Mouse (Mus musculus): Measurements from ENCODE around the gene Phlda1.
A peak's percentile ranks its signal among the peaks of the same experiment; 100 is the strongest.
"Not testable (repeated sequence)": the region's sequence is repeated elsewhere in the genome, so short reads cannot be mapped to it uniquely, and the experiment has no call there.

The Phlda1 gene

DNA sequence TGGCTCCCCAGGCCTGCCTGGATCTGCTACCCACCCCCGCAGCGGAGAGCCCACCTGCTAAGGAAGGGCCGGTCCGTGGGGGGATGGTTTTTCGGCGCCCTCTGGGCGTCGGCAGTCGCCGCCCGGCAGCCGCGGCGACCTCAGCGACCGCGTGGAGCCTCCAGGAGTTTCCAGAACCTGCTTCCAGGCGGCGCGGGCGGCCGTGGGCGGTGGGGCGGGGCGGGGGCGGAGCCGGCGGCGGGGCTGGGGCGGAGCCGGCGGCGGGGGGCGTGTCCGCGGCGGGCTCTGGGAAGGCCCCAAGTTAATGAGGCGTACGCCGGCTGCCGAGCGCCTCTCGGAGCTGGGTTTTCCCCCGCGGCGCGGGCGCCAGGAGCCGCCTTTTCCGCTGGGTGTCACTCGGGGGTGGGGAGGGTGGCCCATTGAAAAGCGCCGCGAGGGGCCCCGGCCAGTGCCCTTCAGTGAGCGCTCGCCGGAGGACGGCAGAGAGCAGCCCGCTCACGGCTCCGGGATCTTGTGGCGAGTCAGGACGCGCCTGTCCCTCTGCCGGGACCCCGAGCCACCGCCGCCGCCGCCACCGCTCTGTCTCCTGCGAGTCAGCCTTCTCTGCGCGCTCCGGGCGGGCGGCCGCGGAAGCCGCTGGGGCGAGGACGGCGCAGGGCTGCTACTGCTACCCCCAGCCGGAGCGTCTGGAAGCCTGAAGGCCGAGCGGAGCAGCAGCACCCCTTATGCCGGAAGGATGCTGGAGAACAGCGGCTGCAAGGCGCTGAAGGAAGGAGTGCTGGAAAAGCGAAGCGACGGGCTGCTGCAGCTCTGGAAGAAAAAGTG, at the start of gene Phlda1:
Phlda1 (plus strand) TSS at position 186 of the 825 bp plus-strand sequence.
- peak; percentile 95 to 96 for DNase-seq

- no peak for DNase-seq
Measured at GRCm38 (mm10) chr10:111458088-111458487, 48.0 kb upstream of the Phlda1 start.

DNA sequence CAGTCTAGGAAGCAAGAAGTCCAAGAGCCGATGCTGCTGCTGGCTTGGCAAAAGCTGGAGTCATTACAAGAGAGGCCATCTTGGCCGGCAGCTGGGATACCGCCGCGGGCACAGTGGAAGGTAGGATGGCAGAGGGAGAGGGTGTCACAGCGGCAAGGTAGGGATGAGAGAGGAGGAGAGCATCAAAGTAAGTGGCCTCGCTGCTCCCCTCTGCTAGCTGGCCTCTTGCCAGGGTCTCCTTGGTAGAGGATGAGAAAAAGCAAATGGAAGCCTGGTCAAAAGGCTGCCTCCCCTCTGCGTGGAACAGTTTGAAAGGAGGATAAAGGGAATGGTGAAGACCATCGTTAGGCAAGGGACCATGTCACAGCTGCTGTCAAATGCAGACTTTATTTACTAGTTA, 47.0 kb upstream of the Phlda1 start:
- DNase-seq, result no peak

DNA sequence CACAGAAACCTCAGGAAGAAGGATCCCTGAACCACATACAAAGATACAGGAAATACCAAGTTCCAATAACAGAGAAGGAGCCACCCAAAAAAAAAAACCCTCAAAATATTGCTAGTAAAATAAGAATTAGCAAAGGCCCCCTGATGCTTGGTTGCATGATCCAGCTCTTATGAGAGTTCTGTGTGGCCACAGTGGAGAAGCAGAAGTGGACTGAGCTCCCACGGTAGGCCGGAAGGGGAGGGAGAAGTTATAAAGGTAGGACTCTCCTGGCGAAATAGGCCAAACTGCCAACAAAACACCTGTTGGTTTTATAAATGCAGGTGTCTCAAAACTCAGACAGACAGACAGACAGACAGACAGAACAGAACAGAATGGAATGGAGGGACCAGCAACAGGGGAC, 46.2 kb upstream of the Phlda1 start:
- DNase-seq, result no peak

- DNase-seq, result peak; percentile 34 to 61
Measured at GRCm38 (mm10) chr10:111460381-111460780, 45.7 kb upstream of the Phlda1 start.

DNA sequence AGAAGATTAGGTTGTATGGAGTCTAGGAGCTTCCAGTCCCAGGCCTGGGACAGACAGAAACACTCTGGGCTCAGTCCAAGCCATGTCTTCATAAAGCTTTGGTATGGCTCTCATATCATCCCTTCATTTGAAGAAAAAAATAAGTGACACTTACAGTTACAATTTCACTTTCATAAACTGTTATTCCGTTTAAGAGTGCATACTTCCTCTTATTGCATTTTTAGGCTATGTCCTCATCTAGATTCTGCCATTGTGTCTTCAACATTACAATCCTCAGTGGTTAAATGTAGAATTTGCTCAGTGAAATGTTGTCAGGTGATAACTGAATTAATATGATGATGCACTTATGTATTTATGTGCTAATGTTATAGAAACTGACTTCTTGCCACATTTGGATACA, 41.3 kb upstream of the Phlda1 start:
- DNase-seq, result no peak

DNA sequence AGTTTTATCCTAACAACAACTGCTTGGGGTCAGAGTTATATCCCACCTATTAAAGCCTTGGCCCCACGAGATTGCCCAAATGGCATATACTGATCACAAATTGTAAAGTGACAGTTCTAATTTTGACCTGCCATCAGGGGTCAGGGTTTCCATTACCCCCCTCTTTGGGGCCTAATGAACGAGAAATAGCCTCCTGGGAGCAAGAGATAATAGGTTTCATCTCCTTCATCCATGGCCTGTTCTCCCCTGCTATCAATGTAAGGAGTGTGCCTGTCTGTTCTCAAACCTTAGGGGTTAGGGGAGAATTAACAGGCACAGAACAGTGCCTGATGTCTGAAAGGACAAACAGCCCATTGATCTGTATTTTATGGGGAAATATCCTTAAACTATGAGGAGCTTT, 40.7 kb upstream of the Phlda1 start:
- DNase-seq, result no peak

GRCm38 (mm10) chr10:111471166-111471565, 34.9 kb upstream of the Phlda1 start:
- DNase-seq, result peak; percentile 12 to 13

- peak; percentile 98 for DNase-seq
Measured at GRCm38 (mm10) chr10:111472686-111473510, 33.2 kb upstream of the Phlda1 start, which contains the start of gene Nap1l1. Gene Nap1l1, plus strand, starts transcription at chr10:111473223.

DNA sequence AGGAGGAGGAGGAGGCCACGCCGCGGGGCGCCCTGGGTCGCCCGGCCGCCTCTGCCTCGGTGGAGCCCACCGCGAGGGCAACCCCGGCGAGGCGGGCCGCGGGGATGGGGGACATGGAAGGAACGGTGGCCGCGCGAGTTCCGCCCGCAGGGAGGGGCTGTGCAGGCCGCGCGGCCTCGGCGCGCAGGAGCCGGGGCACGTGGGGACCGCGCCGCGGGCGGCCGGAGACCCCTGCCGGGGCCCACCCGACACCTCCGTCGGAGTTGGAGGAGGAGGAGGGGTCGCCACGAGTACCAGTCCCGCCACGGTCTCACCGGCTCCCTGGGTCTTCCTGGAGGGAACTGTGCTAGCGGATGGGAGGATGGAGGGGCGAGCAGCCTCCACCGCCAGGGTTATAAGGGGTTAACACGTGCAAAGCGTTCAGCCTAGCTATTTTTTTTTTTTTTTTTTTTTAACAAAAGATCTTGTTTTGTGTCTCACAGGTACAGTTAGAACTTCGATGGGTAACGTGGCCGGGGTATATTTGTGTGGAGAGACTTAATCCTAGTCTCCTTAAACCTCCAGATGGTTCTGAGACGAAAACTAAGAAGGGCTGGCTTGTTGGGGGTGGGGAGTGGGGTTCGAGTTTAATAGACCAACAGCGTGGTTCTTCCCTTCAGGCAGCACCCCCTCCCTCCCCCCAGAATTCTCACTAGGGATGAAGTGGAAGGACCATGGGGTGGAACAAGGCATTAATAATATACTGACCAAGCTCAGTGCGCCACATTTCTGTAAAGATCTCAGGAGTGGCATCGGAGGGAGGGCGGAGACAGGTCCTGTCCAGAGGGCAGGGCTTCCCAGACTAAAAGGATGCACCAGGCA, 32.3 kb upstream of the Phlda1 start:
- peak; percentile 25 to 30 for DNase-seq

- DNase-seq, result no peak
Measured at GRCm38 (mm10) chr10:111476301-111476700, 29.8 kb upstream of the Phlda1 start.

- no peak for DNase-seq
Measured at GRCm38 (mm10) chr10:111476989-111477510, 29.0 kb upstream of the Phlda1 start.

GRCm38 (mm10) chr10:111479599-111479998, 26.5 kb upstream of the Phlda1 start:
- no peak for DNase-seq

DNA sequence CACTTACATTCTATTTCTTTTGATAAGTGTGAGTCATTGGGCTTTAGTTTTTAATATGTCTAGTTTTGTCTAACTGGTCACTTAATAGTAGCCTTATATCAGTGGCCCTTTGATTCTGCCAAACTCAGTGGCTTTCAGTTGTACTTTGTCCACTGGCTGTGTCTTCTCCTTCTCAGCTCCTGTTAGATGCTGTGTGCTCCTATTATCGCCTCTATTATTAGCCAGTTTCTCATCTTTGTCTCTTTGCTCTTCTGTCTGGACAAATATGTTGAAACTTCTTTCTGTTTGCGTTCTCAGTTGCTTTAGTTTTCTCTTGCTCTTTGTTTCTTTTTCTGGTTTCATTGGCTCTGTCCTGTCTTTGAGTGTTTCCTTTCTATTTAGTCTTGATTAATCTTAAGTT, 23.4 kb upstream of the Phlda1 start:
- no peak for DNase-seq

DNA sequence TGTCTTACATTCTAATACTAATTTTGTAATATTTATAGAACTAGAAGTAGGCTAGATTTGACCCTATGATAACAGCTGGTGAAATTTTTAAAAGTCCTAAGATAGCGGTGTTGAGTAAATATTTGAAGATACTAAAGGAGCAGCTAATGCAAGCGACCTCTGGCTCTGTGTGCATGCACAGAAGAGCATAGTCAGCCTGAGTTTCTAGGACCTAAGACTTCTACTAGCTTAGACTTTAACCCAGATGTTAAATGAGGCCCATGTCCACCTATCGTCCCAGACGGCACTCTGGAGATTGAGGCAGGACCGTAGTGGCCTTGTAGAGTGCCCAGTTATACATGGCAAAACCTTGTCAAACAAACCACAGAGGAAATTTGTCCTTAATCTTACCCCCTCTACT, 22.0 kb upstream of the Phlda1 start:
- DNase-seq, result no peak

GRCm38 (mm10) chr10:111488793-111489192, 17.3 kb upstream of the Phlda1 start:
- DNase-seq, result no peak

GRCm38 (mm10) chr10:111490079-111490478, 16.0 kb upstream of the Phlda1 start:
- not testable (repeated sequence) for DNase-seq

GRCm38 (mm10) chr10:111495888-111496287, 10.2 kb upstream of the Phlda1 start:
- no peak for DNase-seq

DNA sequence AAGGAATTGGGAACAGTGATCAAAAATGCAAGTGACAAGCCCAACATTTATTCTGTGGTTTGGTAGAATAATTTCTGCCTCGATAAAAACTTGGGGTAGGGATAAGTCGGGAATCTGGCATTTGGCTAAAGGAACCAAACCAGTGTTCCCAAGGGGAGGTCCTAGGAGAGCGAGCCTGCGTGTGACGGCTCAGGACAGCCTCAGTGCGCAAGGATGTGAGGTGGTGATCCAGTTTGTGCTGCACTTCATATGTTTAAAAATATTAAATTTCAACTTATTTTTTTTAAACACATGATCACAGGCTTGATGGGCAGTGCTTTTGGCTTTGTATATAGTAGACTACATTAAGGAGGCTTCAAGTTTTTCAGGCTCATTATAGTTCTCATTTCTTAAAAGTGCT, 6.2 kb upstream of the Phlda1 start:
- DNase-seq, result no peak

DNA sequence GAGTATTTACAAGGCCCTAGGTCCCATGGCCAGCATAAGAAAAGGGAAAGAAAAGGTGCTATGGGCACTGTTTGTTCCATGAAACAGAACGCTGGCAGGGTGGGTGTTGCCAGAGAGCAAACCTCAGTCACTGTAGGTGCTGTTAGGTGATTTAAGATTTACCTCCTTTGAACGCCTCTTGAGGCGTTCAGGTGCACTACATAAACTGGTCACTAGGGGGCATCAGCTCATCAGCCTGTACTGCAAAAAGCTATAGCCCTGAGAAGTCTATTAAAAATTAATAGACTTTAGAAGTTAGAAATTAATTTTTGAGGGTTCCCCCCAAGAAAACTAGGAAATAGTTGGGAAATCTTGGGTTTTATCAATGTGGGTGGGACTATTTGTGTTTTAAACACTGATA, 3.0 kb upstream of the Phlda1 start:
- peak; percentile 75 to 81 for DNase-seq

DNA sequence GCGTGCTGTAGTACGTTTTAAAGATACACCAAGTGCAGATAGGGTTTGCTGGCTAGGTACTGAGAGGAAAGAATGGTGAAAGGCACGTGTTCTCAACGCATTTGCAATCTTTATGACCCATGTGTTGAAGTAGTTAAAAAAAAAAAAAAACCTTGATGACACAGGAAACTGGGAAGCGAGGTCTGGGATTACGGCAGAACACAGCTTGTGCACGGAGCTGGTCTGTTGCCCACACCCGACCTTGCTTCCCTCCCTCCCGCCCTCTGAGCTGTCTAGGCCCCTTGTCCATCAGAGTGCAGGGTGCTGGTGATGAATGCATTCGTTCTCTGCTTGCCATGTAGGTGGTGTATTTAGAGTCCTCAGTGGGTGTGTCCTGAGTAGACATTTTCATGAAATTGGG, 2.4 kb upstream of the Phlda1 start:
- no peak for DNase-seq

- DNase-seq, result no peak
Measured at GRCm38 (mm10) chr10:111504606-111505005, 1.5 kb upstream of the Phlda1 start.

- DNase-seq, result no peak
Measured at GRCm38 (mm10) chr10:111505406-111505805, 680 bp upstream of the Phlda1 start.
